Mouse (Mus musculus) heart, adult 2 months (tissue): ENCODE results near the gene Clba1. TPM values are rescaled to one million over a fixed set of nuclear protein-coding genes. Genes with fewer than 3 reads are reported as not detected.

ENCODE experiments used
- DNase-seq, 2 experiments: peaks; one replicate each; pipeline ENCODE4 v3.0.0; 2021
- H3K27ac ChIP-seq: fragments of 200-600 bp; 2 replicates; pipeline ENCODE4 v1.8.1; 2022
- H3K27me3 ChIP-seq: fragments of 200-500 bp; 2 replicates; pipeline ENCODE4 v1.6.1; 2012; ENCODE audit warnings: mild to moderate bottlenecking, low read length, inconsistent platforms, mixed read lengths; ENCODE audit not compliant: control insufficient read depth, insufficient read depth
- H3K36me3 ChIP-seq: fragments of 200-500 bp; 2 replicates; pipeline ENCODE4 v1.6.1; 2012; ENCODE audit warnings: low read length, inconsistent platforms; ENCODE audit not compliant: control insufficient read depth, insufficient read depth
- H3K4me1 ChIP-seq: fragments of 200-500 bp; 2 replicates; pipeline ENCODE4 v1.6.1; 2011; ENCODE audit warnings: low read length; ENCODE audit not compliant: control insufficient read depth, insufficient read depth
- H3K4me3 ChIP-seq: fragments of 200-600 bp; 2 replicates; pipeline ENCODE4 v1.8.1; 2022
- H3K79me2 ChIP-seq: fragments of 200-500 bp; replicated peaks from 2 replicates; pipeline ENCODE4 v1.6.1; 2012; ENCODE audit warnings: mild to moderate bottlenecking, inconsistent platforms, low read length, moderate library complexity, mixed read lengths; ENCODE audit not compliant: control insufficient read depth, insufficient read depth
- H3K9ac ChIP-seq: fragments of 200-500 bp; 2 replicates; pipeline ENCODE4 v1.6.1; 2012; ENCODE audit warnings: low read depth, mild to moderate bottlenecking, control low read depth, inconsistent platforms, low read length, mixed read lengths
- CTCF ChIP-seq: fragments of 200-600 bp; IDR thresholded peaks from 2 replicates; pipeline ENCODE4 v1.8.1; 2022; ENCODE audit warnings: antibody characterized with exemption, mild to moderate bottlenecking, moderate library complexity
- EP300 ChIP-seq: fragments of 200-500 bp; IDR thresholded peaks from 2 replicates; pipeline ENCODE4 v1.6.1; 2011; ENCODE audit warnings: low read depth, low read length, control low read depth; ENCODE audit not compliant: insufficient read depth
- POLR2A ChIP-seq: fragments of 200-500 bp; IDR thresholded peaks from 2 replicates; pipeline ENCODE4 v1.6.1; 2011; ENCODE audit warnings: mild to moderate bottlenecking, low read depth, low read length, control low read depth; ENCODE audit not compliant: insufficient read depth
- WGBS: fragments of 180-500 bp; shearing (Covaris S2); methylation state at CpG from one replicate; pipeline ENCODE4 v1.1.7; 2018; 5-methylcytosine and 5-hydroxymethylcytosine counted together
- intact Hi-C: fragments of 180-260 bp; cut with DNase I; formaldehyde crosslinking; loops from one replicate; pipeline ENCODE4 v1.15.1; 2025
- polyA plus RNA-seq: library from polyadenylated mRNA; depleted of rRNA; stranded (reverse); fragments of >200 nt; gene quantifications from 2 replicates; pipeline ENCODE4 v1.2.3, GENCODE M21; 2012
- total RNA-seq, 2 experiments: library from RNA; stranded (reverse); gene quantifications; 2 replicates each; pipeline ENCODE4 v1.2.3; 2021

The Clba1 gene
- total and polyA plus RNA-seq, 3 experiments: 1.7 to 3.1 (median 2.0) TPM

DNA sequence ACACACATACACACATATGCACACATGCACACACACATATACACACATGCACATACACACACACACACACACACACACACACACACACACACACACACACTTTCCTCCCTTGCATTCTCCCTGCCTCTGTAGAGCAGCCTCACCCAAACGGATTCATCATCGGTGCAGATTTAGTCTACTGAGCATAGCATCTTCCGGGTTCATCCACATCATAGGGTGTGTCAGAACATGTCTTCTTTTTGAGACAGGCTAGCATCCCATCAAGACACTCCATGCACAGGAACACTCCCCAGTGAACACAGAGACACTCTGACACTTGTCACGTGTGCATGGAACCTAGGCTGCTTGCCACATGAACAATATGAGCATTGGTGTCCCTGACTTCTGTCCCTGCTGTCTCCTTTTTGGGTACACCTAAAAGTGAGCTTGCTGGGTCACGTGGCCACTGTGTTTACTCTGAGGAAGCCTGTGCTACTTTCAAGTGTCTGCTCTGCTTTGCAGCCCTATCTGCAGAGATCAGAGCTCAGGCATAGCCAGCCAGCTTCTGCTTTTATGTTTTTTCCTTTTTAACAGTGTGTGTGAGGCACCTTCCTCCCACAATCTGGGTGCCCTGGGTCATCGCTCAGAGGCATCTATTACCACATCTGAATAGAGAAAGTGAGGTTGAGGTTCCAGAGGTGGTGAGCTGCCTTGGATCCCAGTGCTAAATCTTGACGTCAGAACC lies 46.0 kb downstream of the Clba1 start:
- H3K9ac ChIP-seq: no peak overlapping the region
- no peaks in the 10 kb centered on the region for H3K27me3 ChIP-seq
- no peaks in the 10 kb centered on the region for H3K36me3 ChIP-seq
- TF ChIP-seq CTCF (no peak), EP300 (no peak), POLR2A (no peak)
- intact Hi-C loops: no loop called here
- H3K4me3 ChIP-seq: no peak overlapping the region
- DNase-seq: peak in 1 of 2 experiments; percentile 32
- no peak overlapping the region for H3K27ac ChIP-seq
- no peaks in the 10 kb centered on the region for H3K4me1 ChIP-seq
- 68% methylated on average over 7 of the region's 7 CpGs for WGBS
- H3K79me2 ChIP-seq: no peaks in the 10 kb centered on the region

DNA sequence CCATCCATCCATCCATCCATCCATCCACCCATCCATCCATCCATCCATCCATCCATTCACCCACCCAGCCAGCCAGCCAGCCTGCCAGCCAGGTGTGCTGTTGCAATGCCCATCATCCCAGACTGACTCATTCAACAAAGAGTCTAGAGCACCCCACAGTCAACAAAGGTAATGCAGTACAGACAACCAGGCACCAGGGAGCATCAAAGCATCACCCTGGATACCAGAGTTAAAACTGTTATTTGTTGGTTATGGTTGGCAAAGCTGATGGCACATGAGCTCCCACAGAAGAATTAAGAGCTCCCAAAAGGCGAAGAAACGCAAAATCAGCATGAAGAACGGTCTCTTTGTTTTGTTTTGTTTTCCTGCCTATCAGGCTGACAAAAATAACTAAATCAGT lies 47.6 kb downstream of the Clba1 start:
- 78% methylated on average over 3 of the region's 3 CpGs for WGBS

DNA sequence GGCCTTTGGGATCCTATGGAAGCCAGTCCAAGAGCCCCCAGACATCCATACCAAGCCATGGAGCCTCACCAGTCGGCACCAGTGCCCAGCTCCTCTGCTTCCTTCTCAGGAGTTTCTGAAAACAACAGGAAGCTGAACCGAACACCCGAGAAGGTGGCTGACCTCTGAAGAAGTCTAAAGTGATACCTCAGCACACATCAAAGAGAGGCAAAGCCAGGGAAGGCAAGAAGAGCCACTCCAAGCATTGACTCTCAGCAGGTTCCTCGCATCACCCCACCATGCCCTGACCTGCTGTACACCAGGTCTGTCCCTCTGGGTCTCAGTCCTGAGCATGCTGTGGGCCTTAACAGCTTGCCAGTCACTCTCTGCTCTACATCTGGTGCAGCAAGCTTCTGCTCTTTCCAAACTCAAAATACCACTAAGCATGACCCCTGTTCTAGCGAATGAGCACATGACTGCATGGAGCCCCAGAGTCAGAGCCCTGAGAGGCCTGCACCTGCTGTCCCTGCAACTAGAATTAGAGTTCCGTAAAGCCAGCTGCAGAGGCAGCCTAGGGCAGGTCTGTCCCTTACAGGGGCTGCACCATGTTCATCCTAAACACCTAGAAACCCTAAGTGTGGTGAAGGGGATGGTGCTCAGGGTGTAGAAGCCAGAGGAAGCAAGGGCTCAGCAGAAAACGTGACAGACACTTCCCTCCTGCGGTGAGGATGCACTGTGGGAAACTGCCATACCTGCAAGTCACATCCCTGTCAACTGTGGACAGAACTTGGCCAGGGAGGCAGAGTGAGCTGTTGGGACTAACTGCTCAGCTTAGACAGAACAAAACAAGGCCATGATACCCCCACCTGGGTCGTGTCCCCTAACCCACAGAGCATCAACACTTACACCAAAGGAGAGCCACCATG lies 48.5 kb downstream of the Clba1 start:
- H3K27me3 ChIP-seq: no peaks in the 10 kb centered on the region
- no peak overlapping the region for H3K27ac ChIP-seq
- no peak overlapping the region for H3K9ac ChIP-seq
- TF ChIP-seq EP300 (no peak), CTCF (no peak), POLR2A (no peak)
- intact Hi-C loops: no loop called here
- no peak for DNase-seq
- no peak overlapping the region for H3K4me3 ChIP-seq
- WGBS: 66% methylated on average over 9 of the region's 9 CpGs
- no peaks in the 10 kb centered on the region for H3K36me3 ChIP-seq
- no peaks in the 10 kb centered on the region for H3K79me2 ChIP-seq
- no peaks in the 10 kb centered on the region for H3K4me1 ChIP-seq

More for the DNA sequence above, 47.6 kb downstream of the Clba1 start:
- intact Hi-C loops: no loop called here
- Histone ChIP-seq H3K27ac (no peak overlapping the region), H3K9ac (no peak overlapping the region), H3K4me1 (no peaks in the 10 kb centered on the region), H3K79me2 (no peaks in the 10 kb centered on the region), H3K4me3 (no peak overlapping the region), H3K36me3 (no peaks in the 10 kb centered on the region), H3K27me3 (no peaks in the 10 kb centered on the region)
- DNase-seq: no peak
- TF ChIP-seq EP300 (no peak), POLR2A (no peak), CTCF (no peak)

DNA sequence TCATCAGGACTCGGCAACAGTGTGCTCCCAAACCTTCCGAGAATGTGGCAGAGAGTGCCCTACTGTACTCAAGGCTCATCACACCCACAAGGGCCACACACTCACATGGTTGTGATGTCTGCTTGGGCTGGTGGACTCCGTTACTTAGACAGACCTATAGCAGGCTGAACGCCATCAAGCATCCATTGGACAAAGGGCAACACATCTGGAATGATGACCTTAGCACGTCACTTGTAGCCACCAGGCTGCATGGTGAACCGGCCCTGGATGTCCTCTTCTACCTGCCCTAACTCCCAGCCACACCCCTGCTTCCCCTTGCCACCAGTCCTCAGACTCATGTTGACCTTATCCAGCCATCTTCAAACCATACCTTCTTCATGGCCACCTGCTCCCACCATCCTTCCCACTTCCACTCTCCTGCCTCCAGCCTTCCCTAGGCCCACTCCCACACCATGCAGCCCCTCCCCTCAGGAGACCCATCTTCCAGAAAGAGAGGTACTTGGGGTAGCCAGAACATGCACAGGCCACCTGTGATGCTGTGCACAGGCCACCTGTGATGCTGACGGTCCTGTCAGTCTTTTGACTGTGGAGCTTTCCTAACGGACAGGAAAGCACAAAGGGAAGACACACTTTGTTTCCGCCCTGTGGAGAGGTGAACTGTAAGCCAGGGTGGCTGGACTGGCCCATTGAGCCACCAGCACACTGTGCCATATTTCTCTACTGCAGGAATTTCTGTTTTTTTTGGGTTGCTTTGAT lies 50.0 kb downstream of the Clba1 start:
- no peaks in the 10 kb centered on the region for H3K27me3 ChIP-seq
- H3K9ac ChIP-seq: no peak overlapping the region
- no peaks in the 10 kb centered on the region for H3K36me3 ChIP-seq
- intact Hi-C loops: no loop called here
- 89% methylated on average over 9 of the region's 9 CpGs for WGBS
- no peaks in the 10 kb centered on the region for H3K4me1 ChIP-seq
- TF ChIP-seq EP300 (no peak), POLR2A (no peak), CTCF (no peak)
- H3K4me3 ChIP-seq: no peak overlapping the region
- H3K79me2 ChIP-seq: no peaks in the 10 kb centered on the region
- DNase-seq: no peak
- H3K27ac ChIP-seq: no peak overlapping the region

DNA sequence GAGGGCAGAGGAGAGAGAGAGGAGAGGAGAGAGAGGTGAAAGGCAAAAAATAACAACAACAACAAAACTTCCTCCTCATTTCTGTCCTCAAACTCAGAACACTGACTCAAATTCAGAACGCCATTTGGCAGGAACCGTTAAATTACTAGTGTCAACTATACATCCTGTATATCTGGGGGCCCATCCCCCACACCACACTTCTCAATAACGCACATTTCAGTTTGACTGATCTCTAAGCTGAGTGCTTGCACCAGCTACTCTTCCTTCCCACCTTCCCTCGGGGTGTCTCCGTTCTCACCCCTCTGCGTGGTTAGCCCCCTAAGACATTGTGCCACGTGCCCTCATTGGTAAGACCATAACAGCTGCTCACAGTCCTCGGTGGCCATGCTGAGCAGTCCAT lies 51.2 kb downstream of the Clba1 start:
- Histone ChIP-seq H3K9ac (no peak overlapping the region), H3K27ac (no peak overlapping the region), H3K79me2 (no peaks in the 10 kb centered on the region), H3K27me3 (no peaks in the 10 kb centered on the region), H3K4me3 (no peak overlapping the region), H3K4me1 (no peaks in the 10 kb centered on the region), H3K36me3 (no peaks in the 10 kb centered on the region)
- WGBS: 65% methylated on average over 8 of the region's 8 CpGs
- intact Hi-C loops: no loop called here
- peak in 1 of 2 experiments; percentile 34 for DNase-seq
- TF ChIP-seq CTCF (no peak), POLR2A (no peak), EP300 (no peak)

DNA sequence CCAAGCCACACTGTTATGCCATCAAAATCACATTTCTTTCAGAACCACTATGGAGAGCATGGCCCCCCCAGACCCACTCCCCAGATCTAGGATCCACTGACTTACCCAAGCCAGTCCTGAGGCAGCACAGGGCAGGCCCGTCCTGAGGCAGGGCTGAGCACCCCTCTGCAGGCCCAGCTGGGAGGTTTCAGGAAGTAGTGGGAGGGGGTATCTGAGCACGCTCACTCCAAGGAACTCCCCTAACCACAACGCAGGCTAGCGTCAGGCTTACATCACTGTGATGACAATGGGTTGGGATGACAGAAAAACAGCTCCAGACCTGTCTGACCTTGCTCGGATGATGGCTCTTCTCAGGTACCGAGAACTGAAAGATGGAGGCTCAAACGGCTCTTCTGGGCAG lies 52.0 kb downstream of the Clba1 start:
- Histone ChIP-seq H3K79me2 (no peaks in the 10 kb centered on the region), H3K4me1 (no peaks in the 10 kb centered on the region), H3K27ac (no peak overlapping the region), H3K4me3 (no peak overlapping the region), H3K27me3 (no peaks in the 10 kb centered on the region), H3K9ac (no peak overlapping the region), H3K36me3 (no peaks in the 10 kb centered on the region)
- WGBS: 68% methylated on average over 7 of the region's 7 CpGs
- peak in 1 of 2 experiments; percentile 54 for DNase-seq
- TF ChIP-seq EP300 (no peak), POLR2A (no peak), CTCF (no peak)
- intact Hi-C loops: no loop called here
